In the genomic region with DNA sequence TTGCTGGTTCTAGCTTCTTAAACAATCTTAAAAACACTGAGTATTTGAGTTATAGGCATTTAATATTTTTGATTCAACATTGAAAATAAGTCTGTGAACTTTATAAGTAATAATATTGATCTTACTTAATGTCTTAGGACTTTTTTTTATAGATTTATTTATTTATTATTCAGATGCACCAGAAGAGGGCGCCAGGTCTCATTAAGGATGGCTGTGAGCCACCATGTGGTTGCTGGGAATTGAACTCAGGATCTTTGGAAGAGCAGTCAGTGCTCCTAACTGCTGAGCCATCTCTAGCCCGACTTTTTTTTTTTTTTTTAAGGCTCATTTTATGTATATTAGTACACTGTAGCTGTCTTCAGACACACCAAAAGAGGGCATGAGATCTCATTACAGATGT, we compare ENCODE assay signal across 1 mouse cellular context.
TF ChIP-seq lines count a peak whose summit lies in the region.

No protein-coding gene starts in this region.

TF ChIP-seq in MEL, 35 proteins besides CTCF, POLR2A, EP300 and RAD21 (continued from another document):
- TF ChIP-seq JUND (IDR thresholded peaks at IDR 0.05; ENCODE audit: low read depth, low read length), result no peak
- no peak for TF ChIP-seq TBP (IDR thresholded peaks at IDR 0.05; ENCODE audit: low read depth, low read length)
- no peak for TF ChIP-seq SMC3 (IDR thresholded peaks at IDR 0.05; ENCODE audit: low read depth, low read length)
- no peak for TF ChIP-seq UBTF (IDR thresholded peaks at IDR 0.05; ENCODE audit: borderline replicate concordance, insufficient read depth, low read depth, low read length)
